Mouse (Mus musculus) C2C12 (cell line): Measurements from ENCODE around the gene Nkx3-2. TPM values are rescaled to one million over a fixed set of nuclear protein-coding genes. Genes with fewer than 3 reads are reported as not detected.

Source experiments
- H3K27me3 ChIP-seq: one replicate; pipeline ENCODE4 v1.6.1; 2011; ENCODE audit not compliant: control insufficient read depth, insufficient read depth, insufficient read length
- H3K36me3 ChIP-seq: one replicate; pipeline ENCODE4 v1.6.1; 2011; ENCODE audit not compliant: control insufficient read depth, insufficient read depth
- H3K4me3 ChIP-seq: one replicate; pipeline ENCODE4 v1.5.1; 2011; ENCODE audit warnings: mild to moderate bottlenecking, control low read depth; ENCODE audit not compliant: poor library complexity, insufficient read depth, severe bottlenecking
- H3K79me2 ChIP-seq: one replicate; pipeline ENCODE4 v1.6.1; 2011; ENCODE audit not compliant: control insufficient read depth, insufficient read depth
- H3K79me3 ChIP-seq: one replicate; pipeline ENCODE4 v1.6.1; 2011; ENCODE audit warnings: low read depth, control low read depth
- H3ac ChIP-seq: one replicate; pipeline ENCODE3; 2011; ENCODE audit warnings: low read depth; ENCODE audit not compliant: control insufficient read depth, insufficient read length
- CEBPB ChIP-seq: IDR thresholded peaks from one replicate; pipeline ENCODE4 v1.6.1; 2011; ENCODE audit warnings: low read depth, mild to moderate bottlenecking, control low read depth, moderate library complexity
- CTCF ChIP-seq: IDR thresholded peaks from one replicate; pipeline ENCODE4 v1.5.1; 2011; ENCODE audit not compliant: control insufficient read depth, insufficient read depth, insufficient read length
- FOSL1 ChIP-seq: IDR thresholded peaks from one replicate; pipeline ENCODE4 v1.8.0; 2011; ENCODE audit warnings: mild to moderate bottlenecking, low read length; ENCODE audit not compliant: poor library complexity, insufficient read depth, severe bottlenecking
- MAX ChIP-seq: IDR thresholded peaks from one replicate; pipeline ENCODE4 v1.6.1; 2011; ENCODE audit warnings: mild to moderate bottlenecking, control low read depth
- MYOD1 ChIP-seq: IDR thresholded peaks from one replicate; pipeline ENCODE4 v1.6.1; 2011; ENCODE audit warnings: low read depth; ENCODE audit not compliant: control insufficient read depth, insufficient read length
- MYOG ChIP-seq: IDR thresholded peaks from one replicate; pipeline ENCODE4 v1.6.1; 2011; ENCODE audit not compliant: control insufficient read depth, insufficient read length; ENCODE audit errors: extremely low read depth
- USF1 ChIP-seq: IDR thresholded peaks from one replicate; pipeline ENCODE4 v1.6.1; 2011; ENCODE audit warnings: low read depth, mild to moderate bottlenecking, control low read depth, moderate library complexity
- polyA plus RNA-seq: library from polyadenylated mRNA; unstranded; fragments of >200 nt; fragmentation: generic; extraction: Trizol; gene quantifications from one replicate; pipeline ENCODE4 v1.2.1, GENCODE M21; 2012; ENCODE audit warnings: missing spikeins

The Nkx3-2 gene
- polyA plus RNA-seq, 1 experiment = 0.02 TPM

DNA sequence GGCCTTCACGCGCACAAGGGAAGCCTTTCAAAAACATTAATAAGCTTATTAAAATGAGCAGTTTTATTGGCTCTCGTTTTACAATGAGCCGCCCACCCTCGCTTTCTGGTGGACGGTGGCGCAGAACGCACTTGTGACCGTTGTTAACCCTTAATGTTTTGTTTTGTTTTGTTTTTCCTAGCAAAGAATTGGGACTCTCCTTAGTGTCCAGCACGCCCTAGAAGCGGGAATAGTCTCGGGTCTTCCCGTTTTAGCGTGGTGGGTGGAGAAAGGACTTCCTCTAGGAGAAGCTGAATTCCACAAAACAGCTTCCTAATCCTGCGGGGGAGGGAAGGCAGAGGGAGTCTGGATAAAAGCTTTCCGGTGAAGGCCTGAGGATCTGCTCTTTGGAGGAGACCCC lies 9.5 kb downstream of the Nkx3-2 start:
- H3ac ChIP-seq = no peak overlapping the region
- H3K4me3 ChIP-seq = no peak overlapping the region
- TF ChIP-seq CEBPB (no peak), MYOD1 (no peak), USF1 (no peak), CTCF (no peak), MAX (no peak), MYOG (no peak), FOSL1 (no peak)
- no peaks in the 10 kb centered on the region for H3K79me3 ChIP-seq
- no peaks in the 10 kb centered on the region for H3K79me2 ChIP-seq
- peaks cover 36% of the 10 kb centered on the region for H3K27me3 ChIP-seq
- H3K36me3 ChIP-seq = no peaks in the 10 kb centered on the region

DNA sequence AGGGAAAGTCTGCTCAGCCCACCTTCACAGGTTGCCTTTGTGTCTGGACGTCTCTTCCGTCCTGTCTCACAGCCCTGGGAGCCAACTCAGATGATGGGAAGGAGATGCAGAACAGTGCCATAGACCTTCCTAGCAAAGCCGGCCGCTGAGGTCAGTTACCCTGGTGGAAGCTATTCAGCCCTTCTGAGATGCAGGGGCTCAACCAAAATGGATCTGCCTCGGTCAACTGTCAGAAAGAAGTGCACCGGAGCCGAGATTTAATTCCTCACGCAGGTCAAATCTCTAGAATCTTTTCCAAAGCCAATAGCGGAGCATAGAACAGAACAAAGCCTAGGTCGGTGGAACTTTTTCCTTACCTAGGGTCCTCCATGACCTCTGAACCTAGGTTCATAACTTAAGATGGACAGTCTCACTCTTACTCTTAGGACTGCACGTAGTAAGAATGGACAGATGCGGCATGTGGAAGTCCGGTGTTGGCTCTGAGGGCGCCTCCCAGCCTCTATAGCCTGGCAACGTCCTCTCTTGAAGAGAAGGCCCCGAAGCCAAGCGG lies 10.0 kb downstream of the Nkx3-2 start:
- Histone ChIP-seq H3K79me2 (no peaks in the 10 kb centered on the region), H3K79me3 (no peaks in the 10 kb centered on the region), H3K4me3 (no peak overlapping the region), H3K36me3 (no peaks in the 10 kb centered on the region), H3K27me3 (peaks cover 36% of the 10 kb centered on the region), H3ac (no peak overlapping the region)
- no peak for TF ChIP-seq CTCF
- no peak for TF ChIP-seq FOSL1
- TF ChIP-seq CEBPB = no peak
- TF ChIP-seq MYOD1 = no peak
- TF ChIP-seq MYOG = no peak
- TF ChIP-seq USF1 = no peak
- no peak for TF ChIP-seq MAX

DNA sequence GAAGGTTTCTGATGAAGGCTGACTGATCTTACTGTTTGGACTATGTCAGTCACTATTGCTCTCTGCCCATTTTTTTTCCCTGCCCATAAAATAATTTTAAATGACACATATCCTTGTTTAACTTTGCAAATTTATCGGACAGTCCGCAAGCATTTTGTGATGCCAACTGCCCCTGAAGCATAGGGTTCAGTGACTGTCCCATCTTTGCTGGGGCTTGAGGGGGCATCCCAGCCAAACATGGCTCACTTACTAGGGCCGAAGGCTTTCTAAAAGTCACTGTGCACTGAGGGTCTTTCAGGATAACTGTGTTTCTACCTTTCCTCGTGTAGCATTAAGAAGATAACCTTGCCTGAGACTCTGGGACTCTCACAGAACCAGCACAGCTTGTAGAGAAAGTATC lies 11.6 kb downstream of the Nkx3-2 start:
- TF ChIP-seq USF1 (no peak), MYOG (no peak), MAX (no peak), FOSL1 (no peak), CTCF (no peak), MYOD1 (no peak), CEBPB (no peak)
- H3K79me3 ChIP-seq = no peaks in the 10 kb centered on the region
- no peaks in the 10 kb centered on the region for H3K79me2 ChIP-seq
- H3ac ChIP-seq = no peak overlapping the region
- H3K27me3 ChIP-seq = peaks cover 31% of the 10 kb centered on the region
- no peaks in the 10 kb centered on the region for H3K36me3 ChIP-seq
- no peak overlapping the region for H3K4me3 ChIP-seq

DNA sequence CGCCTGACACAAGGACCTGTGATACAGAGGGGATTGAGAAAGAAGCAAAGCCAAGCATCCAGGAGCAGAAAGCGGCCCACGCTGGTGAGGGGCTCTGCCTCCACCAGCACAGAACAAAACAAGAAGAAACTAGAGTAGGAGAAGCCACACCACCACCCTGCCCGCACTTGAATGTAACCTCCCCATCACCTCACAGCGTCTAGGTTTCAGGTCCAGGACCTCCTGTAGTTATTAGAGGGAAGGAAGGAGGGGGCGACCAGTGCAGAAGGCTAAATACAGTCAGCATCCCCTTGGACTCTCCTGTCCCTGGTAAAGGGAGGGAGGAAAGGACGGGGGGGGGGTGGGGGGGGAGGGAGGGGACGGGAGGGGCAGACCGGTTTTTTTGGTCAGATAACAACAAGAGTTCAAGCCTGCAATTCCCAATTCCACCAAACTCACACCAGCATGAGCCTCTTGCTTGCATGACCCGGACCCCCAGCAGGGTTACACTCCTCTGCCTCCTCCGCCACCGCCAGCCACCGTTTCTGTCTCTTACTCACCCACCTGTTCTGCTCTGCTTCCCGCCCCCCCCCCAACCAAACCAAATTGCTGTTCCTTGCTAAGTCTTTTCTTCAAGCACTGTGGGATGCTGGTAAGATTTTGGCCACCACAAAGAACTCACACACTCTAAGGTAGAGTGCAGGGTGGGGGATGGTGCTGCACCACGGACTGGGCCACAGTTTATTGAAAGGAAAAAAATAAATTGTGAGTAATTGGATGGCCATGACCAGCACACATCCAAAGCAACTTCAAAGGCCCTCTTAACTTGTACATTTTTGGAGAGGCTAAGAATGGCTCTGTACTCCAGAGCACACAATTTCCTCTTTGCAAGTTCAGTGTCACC lies 19.2 kb downstream of the Nkx3-2 start:
- H3K79me2 ChIP-seq = no peaks in the 10 kb centered on the region
- H3K27me3 ChIP-seq = peaks cover 8% of the 10 kb centered on the region

DNA sequence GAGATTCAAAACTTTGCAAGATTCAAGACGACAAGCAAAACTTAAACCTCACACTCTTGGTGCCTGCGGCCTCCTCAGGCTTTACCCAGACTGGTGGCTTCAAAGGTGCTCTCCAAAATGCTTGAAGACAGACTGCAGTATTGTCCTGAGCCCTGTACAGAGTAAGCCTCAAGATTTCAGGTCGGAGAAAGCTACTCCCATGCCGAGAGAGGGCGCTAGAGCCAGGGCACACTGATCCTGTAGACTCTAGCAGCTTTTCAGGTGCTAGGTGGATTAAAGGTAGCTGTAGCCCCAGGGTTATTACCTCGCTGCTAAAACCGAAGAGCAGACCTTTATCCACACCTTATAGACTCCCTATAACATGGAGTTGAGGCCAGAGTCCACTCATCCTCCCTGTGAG lies 20.1 kb downstream of the Nkx3-2 start:
- Histone ChIP-seq H3K4me3 (no peak overlapping the region), H3ac (no peak overlapping the region), H3K79me3 (no peaks in the 10 kb centered on the region), H3K27me3 (peaks cover 8% of the 10 kb centered on the region), H3K36me3 (no peaks in the 10 kb centered on the region), H3K79me2 (no peaks in the 10 kb centered on the region)
- TF ChIP-seq MYOG (no peak), USF1 (no peak), CTCF (no peak)

More for the DNA sequence above, 19.2 kb downstream of the Nkx3-2 start:
- H3K4me3 ChIP-seq = no peak overlapping the region
- no peaks in the 10 kb centered on the region for H3K36me3 ChIP-seq
- H3K79me3 ChIP-seq = no peaks in the 10 kb centered on the region
- TF ChIP-seq FOSL1 (no peak), MAX (no peak), MYOD1 (no peak), USF1 (no peak), CEBPB (no peak), CTCF (no peak)
- no peak overlapping the region for H3ac ChIP-seq
